Mouse (Mus musculus) limb, embryonic 12.5 days (tissue): ENCODE measurements around the gene Podxl2. TPM values are rescaled to one million over a fixed set of nuclear protein-coding genes. Genes with fewer than 3 reads are reported as not detected.

ENCODE experiments used
- ATAC-seq: fragments of 200-750 bp; cut with Nextera tagmentation; 2 replicates; pipeline ENCODE4 v1.8.0; 2017; ENCODE audit warnings: low read depth, moderate TSS enrichment; ENCODE audit not compliant: insufficient number of reproducible peaks, insufficient read depth, low FRiP score, low TSS enrichment
- H3K27ac ChIP-seq: fragments of 300-500 bp; sonication (generic); 2 replicates; pipeline ENCODE4 v1.5.1; 2016; ENCODE audit warnings: mild to moderate bottlenecking, moderate library complexity
- H3K27me3 ChIP-seq: fragments of 300-500 bp; sonication (generic); 2 replicates; pipeline ENCODE4 v1.6.1; 2016; ENCODE audit warnings: mild to moderate bottlenecking, moderate library complexity
- H3K36me3 ChIP-seq: fragments of 300-500 bp; sonication (generic); 2 replicates; pipeline ENCODE4 v1.6.1; 2016; ENCODE audit warnings: mild to moderate bottlenecking, moderate library complexity
- H3K4me1 ChIP-seq: fragments of 300-500 bp; sonication (generic); replicated peaks from 2 replicates; pipeline ENCODE4 v1.6.1; 2016
- H3K4me2 ChIP-seq: fragments of 300-500 bp; sonication (generic); 2 replicates; pipeline ENCODE4 v1.6.1; 2016; ENCODE audit warnings: mild to moderate bottlenecking, moderate library complexity
- H3K4me3 ChIP-seq: fragments of 300-500 bp; sonication (generic); replicated peaks from 2 replicates; pipeline ENCODE4 v1.5.1; 2016; ENCODE audit warnings: mild to moderate bottlenecking
- H3K9ac ChIP-seq: fragments of 300-500 bp; sonication (generic); replicated peaks from 2 replicates; pipeline ENCODE4 v1.6.1; 2016; ENCODE audit warnings: mild to moderate bottlenecking, moderate library complexity
- H3K9me3 ChIP-seq: fragments of 300-500 bp; sonication (generic); 2 replicates; pipeline ENCODE4 v1.6.1; 2016; ENCODE audit warnings: mild to moderate bottlenecking, moderate library complexity
- WGBS: fragments of 180-500 bp; shearing (Covaris S2); methylation state at CpG from one replicate; pipeline ENCODE4 v1.1.7; 2016; 5-methylcytosine and 5-hydroxymethylcytosine counted together
- polyA plus RNA-seq: library from polyadenylated mRNA; unstranded; fragments of >200 nt; fragmentation: Nextera tagmentation; extraction: Ambion mirVana; gene quantifications from 2 replicates; pipeline ENCODE4 v1.2.1, GENCODE M21; 2016

The Podxl2 gene
- polyA plus RNA-seq, 1 experiment from 2014 or later, result 93.5 TPM

- Histone ChIP-seq H3K27me3 (no peaks in the 10 kb centered on the region), H3K27ac (no peak overlapping the region), H3K4me1 (peaks cover 17% of the 10 kb centered on the region), H3K36me3 (peaks cover 36% of the 10 kb centered on the region), H3K4me3 (no peak overlapping the region), H3K9ac (no peak overlapping the region), H3K9me3 (no peaks in the 10 kb centered on the region), H3K4me2 (no peak overlapping the region)
- WGBS, result 74% methylated on average over 9 of the region's 9 CpGs
- ATAC-seq, result no peak
These were observed 30.8 kb downstream of the Podxl2 start for GRCm38 (mm10) chr6:88843781-88844725.

GRCm38 (mm10) chr6:88843241-88843640 lies 31.6 kb downstream of the Podxl2 start:
- no peak for ATAC-seq

GRCm38 (mm10) chr6:88842731-88843151 lies 32.1 kb downstream of the Podxl2 start:
- H3K9ac ChIP-seq, result peak overlapping the region; percentile 74
- peak overlapping the region; percentile 89 for H3K4me2 ChIP-seq
- H3K36me3 ChIP-seq, result peaks cover 37% of the 10 kb centered on the region
- no peaks in the 10 kb centered on the region for H3K9me3 ChIP-seq
- no peaks in the 10 kb centered on the region for H3K27me3 ChIP-seq
- no peak for ATAC-seq
- H3K27ac ChIP-seq, result peak overlapping the region; percentile 89
- WGBS, result under 1% methylated on average over 31 of the region's 32 CpGs
- H3K4me1 ChIP-seq, result peaks cover 17% of the 10 kb centered on the region
- H3K4me3 ChIP-seq, result peak overlapping the region; percentile 69

More at GRCm38 (mm10) chr6:88843241-88843640, 31.6 kb downstream of the Podxl2 start:
- Histone ChIP-seq H3K9ac (peak overlapping the region; percentile 74), H3K27me3 (no peaks in the 10 kb centered on the region), H3K4me3 (peak overlapping the region; percentile 69), H3K4me1 (peaks cover 17% of the 10 kb centered on the region), H3K4me2 (peak overlapping the region; percentile 89), H3K27ac (peak overlapping the region; percentile 89; the same call in 1 of the 2 replicates), H3K36me3 (peaks cover 36% of the 10 kb centered on the region), H3K9me3 (no peaks in the 10 kb centered on the region)
- 76% methylated on average over 7 of the region's 7 CpGs for WGBS

DNA sequence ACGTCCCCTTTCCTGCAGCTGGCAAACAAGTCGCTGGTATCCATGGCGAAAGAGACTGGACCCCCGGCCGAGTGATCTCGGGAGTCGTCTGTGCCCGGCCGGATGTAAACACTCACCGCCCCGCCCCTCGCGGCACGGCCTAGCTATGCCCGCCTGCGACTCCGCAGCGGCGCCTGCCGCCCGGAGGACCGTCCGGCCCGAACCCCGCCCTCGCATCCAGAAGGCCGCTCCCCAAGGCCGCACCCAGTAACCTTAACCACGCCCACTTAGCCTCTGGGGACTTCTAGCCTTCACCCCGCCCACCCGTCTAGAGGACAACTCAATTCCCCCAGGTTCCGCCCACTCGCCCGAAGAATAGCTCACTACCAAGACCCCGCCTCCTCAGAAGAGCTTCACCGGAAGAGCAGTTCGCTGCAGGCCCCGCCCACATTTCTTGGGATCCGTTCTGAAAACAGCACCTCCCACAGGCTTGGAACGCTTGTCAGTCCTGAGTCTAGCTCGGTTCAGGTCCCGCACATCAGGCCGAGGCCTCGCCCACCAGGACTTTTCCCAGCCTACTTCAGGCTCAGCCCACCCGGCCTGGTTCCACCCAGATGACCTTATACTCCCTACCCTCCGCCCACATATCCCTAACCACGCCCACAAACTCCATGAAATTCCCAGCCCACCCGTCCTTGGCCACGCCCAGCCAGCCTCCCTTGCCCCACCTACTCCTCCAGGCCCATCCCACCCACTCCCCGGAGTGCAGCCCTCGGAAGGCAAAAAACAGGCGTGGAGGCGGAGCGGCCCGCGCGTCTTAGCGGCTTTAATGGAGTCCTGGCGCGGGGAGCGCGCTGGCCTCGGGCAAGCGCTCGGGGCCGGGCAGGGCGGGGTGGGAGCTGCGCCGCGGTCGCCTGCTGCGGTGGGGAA lies 32.8 kb downstream of the Podxl2 start, which contains the start of gene Abtb1:
Gene Abtb1 (minus strand): TSS at position 204 of the 909 bp plus-strand sequence.
- Histone ChIP-seq H3K36me3 (peaks cover 38% of the 10 kb centered on the region), H3K9me3 (no peaks in the 10 kb centered on the region), H3K9ac (peak within 1 kb of the TSS; percentile 74), H3K4me3 (peak within 1 kb of the TSS; percentile 69), H3K4me1 (peaks cover 17% of the 10 kb centered on the region), H3K27me3 (no peaks in the 10 kb centered on the region), H3K27ac (peak within 1 kb of the TSS; percentile 89), H3K4me2 (peak within 1 kb of the TSS; percentile 89)
- peak; percentile 99 for ATAC-seq
- under 1% methylated on average over 66 of the region's 72 CpGs for WGBS

GRCm38 (mm10) chr6:88841514-88841780 lies 33.4 kb downstream of the Podxl2 start:
- peak; percentile 10; the same call in 1 of the 2 replicates for ATAC-seq
- 1% methylated on average over 21 of the region's 22 CpGs for WGBS
- H3K9ac ChIP-seq, result peak overlapping the region; percentile 68

DNA sequence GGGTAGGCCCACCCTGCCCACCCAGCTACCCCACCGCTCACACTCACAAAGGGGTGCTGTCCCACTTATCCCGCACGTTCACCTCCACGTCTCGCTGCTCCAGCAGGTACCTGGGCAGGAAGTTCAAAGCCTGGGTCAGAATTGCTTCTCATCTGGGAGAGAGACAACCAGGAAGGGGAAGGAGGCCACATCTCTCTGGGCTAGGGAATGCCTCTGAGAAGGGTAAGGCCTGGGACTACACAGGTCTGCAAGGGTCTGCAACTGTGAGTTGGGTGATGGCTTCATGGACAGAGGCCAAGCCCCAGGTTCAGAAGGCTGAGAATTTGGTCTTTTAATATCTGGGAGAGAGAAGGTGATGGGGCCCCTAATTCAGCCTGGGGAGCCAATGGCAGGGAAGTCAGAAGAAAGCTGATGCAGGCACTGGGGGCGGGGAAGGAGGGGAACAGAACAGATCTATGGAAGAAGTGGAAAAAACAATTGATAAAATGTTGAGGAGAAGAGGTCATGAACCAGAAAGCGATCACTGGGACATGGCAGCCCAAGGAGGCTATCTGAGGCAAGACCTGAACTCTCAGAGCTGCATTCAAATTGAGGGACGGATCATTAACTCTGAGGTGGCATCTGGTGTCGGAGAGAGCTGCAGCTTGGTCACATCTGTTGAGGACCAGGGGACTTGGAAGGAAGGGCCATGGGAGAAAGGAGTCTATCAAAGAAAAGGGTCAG lies 33.9 kb downstream of the Podxl2 start:
- H3K9ac ChIP-seq, result peak overlapping the region; percentile 68
- peaks cover 17% of the 10 kb centered on the region for H3K4me1 ChIP-seq
- peak overlapping the region; percentile 89 for H3K4me2 ChIP-seq
- no peaks in the 10 kb centered on the region for H3K9me3 ChIP-seq
- no peak for ATAC-seq
- peak overlapping the region; percentile 89 for H3K27ac ChIP-seq
- H3K36me3 ChIP-seq, result peaks cover 48% of the 10 kb centered on the region
- peak overlapping the region; percentile 69 for H3K4me3 ChIP-seq
- H3K27me3 ChIP-seq, result no peaks in the 10 kb centered on the region
- 56% methylated on average over 9 of the region's 9 CpGs for WGBS

More at GRCm38 (mm10) chr6:88841514-88841780, 33.4 kb downstream of the Podxl2 start:
- H3K4me2 ChIP-seq, result peak overlapping the region; percentile 89
- H3K36me3 ChIP-seq, result peaks cover 43% of the 10 kb centered on the region
- no peaks in the 10 kb centered on the region for H3K27me3 ChIP-seq
- peaks cover 17% of the 10 kb centered on the region for H3K4me1 ChIP-seq
- no peaks in the 10 kb centered on the region for H3K9me3 ChIP-seq
- H3K4me3 ChIP-seq, result peak overlapping the region; percentile 69
- peak overlapping the region; percentile 89 for H3K27ac ChIP-seq

DNA sequence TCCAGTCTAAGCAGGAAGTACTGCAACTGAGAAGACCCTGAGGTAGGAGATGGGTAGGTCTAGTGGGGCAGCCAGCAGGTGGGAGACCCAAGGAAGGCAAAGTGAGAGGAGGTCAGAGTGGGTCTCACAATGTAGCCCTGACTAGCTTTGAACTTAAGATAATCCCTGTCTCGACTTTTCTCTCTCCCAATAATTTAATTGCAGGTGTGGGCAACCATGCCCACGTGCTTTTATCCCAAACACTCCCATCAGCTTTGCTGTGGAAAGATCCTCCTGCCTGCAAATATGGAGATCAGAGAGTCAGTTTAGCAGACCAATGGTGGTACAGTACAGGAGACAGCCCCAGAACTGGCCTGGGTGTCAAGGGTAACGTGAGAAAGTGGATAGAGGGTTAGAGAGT lies 34.6 kb downstream of the Podxl2 start:
- Histone ChIP-seq H3K4me1 (peaks cover 17% of the 10 kb centered on the region), H3K27ac (no peak overlapping the region), H3K9ac (no peak overlapping the region), H3K4me2 (peak overlapping the region; percentile 89; the same call in 1 of the 2 replicates), H3K36me3 (peaks cover 46% of the 10 kb centered on the region), H3K4me3 (no peak overlapping the region), H3K27me3 (no peaks in the 10 kb centered on the region), H3K9me3 (no peaks in the 10 kb centered on the region)
- 78% methylated on average over 3 of the region's 3 CpGs for WGBS
- no peak for ATAC-seq

DNA sequence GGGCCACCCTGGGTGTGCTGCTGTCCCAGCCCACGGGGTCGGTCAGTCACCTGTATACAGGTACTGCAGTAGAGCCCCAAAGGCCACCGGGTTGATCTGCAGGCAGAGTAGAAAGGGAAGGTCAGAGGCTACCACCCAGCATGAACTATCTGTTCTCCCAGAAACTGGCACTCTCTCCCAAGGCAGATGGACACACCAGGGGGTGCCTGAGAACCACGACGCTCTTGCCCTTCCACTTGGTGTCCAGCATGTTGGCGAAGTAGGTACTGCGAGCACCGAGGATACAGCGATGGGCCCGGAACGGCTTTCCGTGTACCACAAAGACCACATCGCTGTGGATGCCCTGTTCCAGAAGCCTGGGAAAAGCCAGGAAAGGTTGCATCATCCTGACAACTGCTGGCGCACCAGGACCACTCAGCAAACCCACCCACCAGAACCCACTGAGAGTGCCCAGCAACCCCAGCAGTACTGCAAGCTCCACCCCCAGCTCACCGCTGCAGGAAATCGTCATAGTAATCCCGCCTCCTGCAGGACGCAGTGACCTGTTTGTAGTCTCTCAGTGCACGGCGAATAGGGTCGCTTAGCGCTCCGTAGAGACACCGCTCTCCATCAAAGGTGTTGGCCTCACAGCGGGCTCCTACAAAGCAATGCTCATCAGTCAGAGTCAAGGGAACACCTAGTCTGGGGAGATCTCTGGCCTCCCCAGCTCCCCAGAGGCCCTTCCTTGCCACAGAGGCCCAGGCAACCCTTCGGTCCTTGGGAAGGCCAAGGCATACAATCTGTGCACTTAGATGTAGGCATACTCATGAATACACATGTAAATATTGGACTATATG lies 35.5 kb downstream of the Podxl2 start:
- Histone ChIP-seq H3K27me3 (no peaks in the 10 kb centered on the region), H3K9me3 (no peaks in the 10 kb centered on the region), H3K36me3 (peaks cover 41% of the 10 kb centered on the region), H3K27ac (no peak overlapping the region), H3K4me2 (no peak overlapping the region), H3K4me1 (peaks cover 17% of the 10 kb centered on the region), H3K9ac (no peak overlapping the region), H3K4me3 (no peak overlapping the region)
- no peak for ATAC-seq
- 82% methylated on average over 26 of the region's 26 CpGs for WGBS

DNA sequence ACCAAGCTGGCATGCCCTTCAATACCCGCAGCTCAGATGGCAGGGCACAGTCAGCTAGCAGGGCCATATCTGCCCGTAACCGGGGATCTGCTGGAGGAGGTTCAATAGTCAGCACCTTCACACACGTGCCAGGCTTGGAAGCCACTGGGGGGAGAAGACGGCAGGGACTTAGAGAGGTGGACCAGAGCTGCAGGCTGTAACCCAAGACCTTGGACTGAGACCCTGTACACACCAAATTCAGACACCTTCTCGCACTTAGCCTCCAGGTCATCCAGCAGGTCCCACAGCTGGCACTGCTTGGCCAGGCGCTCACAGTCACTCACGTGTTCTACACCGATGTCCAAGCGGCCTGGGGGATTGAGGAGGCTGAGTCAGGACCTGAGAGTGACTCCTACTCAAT lies 36.2 kb downstream of the Podxl2 start:
- WGBS, result 87% methylated on average over 10 of the region's 10 CpGs
- peaks cover 41% of the 10 kb centered on the region for H3K36me3 ChIP-seq
- H3K4me3 ChIP-seq, result no peak overlapping the region
- no peak overlapping the region for H3K9ac ChIP-seq
- H3K4me2 ChIP-seq, result no peak overlapping the region
- ATAC-seq, result no peak
- H3K4me1 ChIP-seq, result peaks cover 17% of the 10 kb centered on the region
- H3K27me3 ChIP-seq, result no peaks in the 10 kb centered on the region
- H3K27ac ChIP-seq, result no peak overlapping the region
- no peaks in the 10 kb centered on the region for H3K9me3 ChIP-seq

DNA sequence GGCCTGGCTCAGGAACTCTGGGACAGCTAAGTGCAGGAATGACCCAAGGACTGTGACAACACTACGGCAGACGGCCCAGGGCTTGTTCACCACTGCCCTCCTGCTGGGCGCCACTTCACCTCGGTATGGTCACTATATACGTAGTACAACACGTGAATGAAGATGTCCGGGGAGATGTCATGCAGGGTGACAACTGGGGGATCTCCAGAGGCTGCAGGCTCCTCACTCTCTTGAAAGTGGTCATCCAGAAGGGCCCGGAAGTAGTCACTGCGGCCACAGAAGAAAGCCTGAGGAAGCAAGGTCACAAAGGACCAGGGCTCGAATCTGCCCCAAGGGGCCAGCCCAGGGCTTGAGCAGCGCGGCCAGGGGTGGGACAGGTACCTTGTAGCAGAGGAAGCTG lies 36.8 kb downstream of the Podxl2 start:
- H3K4me1 ChIP-seq, result peaks cover 11% of the 10 kb centered on the region
- H3K27ac ChIP-seq, result no peak overlapping the region
- H3K27me3 ChIP-seq, result no peaks in the 10 kb centered on the region
- WGBS, result 88% methylated on average over 12 of the region's 12 CpGs
- H3K4me2 ChIP-seq, result no peak overlapping the region
- H3K4me3 ChIP-seq, result no peak overlapping the region
- ATAC-seq, result no peak
- H3K36me3 ChIP-seq, result peaks cover 41% of the 10 kb centered on the region
- no peak overlapping the region for H3K9ac ChIP-seq
- no peaks in the 10 kb centered on the region for H3K9me3 ChIP-seq
